Mouse (Mus musculus) right cerebral cortex, postnatal 4 days (tissue): ENCODE measurements around the gene Sh3d19.
"Not testable (repeated sequence)": the region's sequence is repeated elsewhere in the genome, so short reads cannot be mapped to it uniquely, and the experiment has no call there.

Source experiments
- DNase-seq: peaks from one replicate; pipeline ENCODE4 v3.0.0-alpha.2; 2022

Gene Sh3d19

GRCm38 (mm10) chr3:86103449-86104291 lies 132.8 kb downstream of the Sh3d19 start:
- no peak for DNase-seq

- not testable (repeated sequence) for DNase-seq
Observed at GRCm38 (mm10) chr3:86104433-86104832, 133.5 kb downstream of the Sh3d19 start.

GRCm38 (mm10) chr3:86104909-86105308 lies 134.0 kb downstream of the Sh3d19 start:
- no peak for DNase-seq

- DNase-seq: no peak
Observed at GRCm38 (mm10) chr3:86106086-86106632, 135.2 kb downstream of the Sh3d19 start.

- no peak for DNase-seq
Observed at GRCm38 (mm10) chr3:86107637-86108539, 137.0 kb downstream of the Sh3d19 start.

- DNase-seq: no peak
Observed at GRCm38 (mm10) chr3:86108576-86108975, 137.7 kb downstream of the Sh3d19 start.

GRCm38 (mm10) chr3:86109099-86109498 lies 138.2 kb downstream of the Sh3d19 start:
- DNase-seq: peak; percentile 19

- no peak for DNase-seq
Observed at GRCm38 (mm10) chr3:86110077-86110476, 139.2 kb downstream of the Sh3d19 start.

GRCm38 (mm10) chr3:86112766-86113165 lies 141.9 kb downstream of the Sh3d19 start:
- DNase-seq: no peak

- no peak for DNase-seq
Observed at GRCm38 (mm10) chr3:86114659-86115338, 143.9 kb downstream of the Sh3d19 start.

GRCm38 (mm10) chr3:86116951-86117350 lies 146.0 kb downstream of the Sh3d19 start:
- DNase-seq: no peak

GRCm38 (mm10) chr3:86119237-86119932 lies 148.5 kb downstream of the Sh3d19 start:
- no peak for DNase-seq

- DNase-seq: no peak
Observed at GRCm38 (mm10) chr3:86122156-86122555, 151.2 kb downstream of the Sh3d19 start.

- DNase-seq: no peak
Observed at GRCm38 (mm10) chr3:86123251-86123746, 152.4 kb downstream of the Sh3d19 start.

- DNase-seq: peak; percentile 82
Observed at GRCm38 (mm10) chr3:86129757-86130156, 158.8 kb downstream of the Sh3d19 start.

- no peak for DNase-seq
Observed at GRCm38 (mm10) chr3:86134939-86135638, 164.2 kb downstream of the Sh3d19 start.

- DNase-seq: no peak
Observed at GRCm38 (mm10) chr3:86135886-86136563, 165.1 kb downstream of the Sh3d19 start.

- no peak for DNase-seq
Observed at GRCm38 (mm10) chr3:86136936-86137574, 166.1 kb downstream of the Sh3d19 start.

- no peak for DNase-seq
Observed at GRCm38 (mm10) chr3:86139660-86140059, 168.8 kb downstream of the Sh3d19 start.

GRCm38 (mm10) chr3:86141366-86141765 lies 170.5 kb downstream of the Sh3d19 start:
- DNase-seq: no peak
